Mouse (Mus musculus) liver, embryonic 14.5 days (tissue): ENCODE measurements around the gene Tefm.

Experiments
- CTCF ChIP-seq: IDR thresholded peaks from 2 replicates; pipeline ENCODE4 v1.5.1; 2016; ENCODE audit warnings: antibody characterized with exemption, low read depth, control low read depth
- EP300 ChIP-seq: IDR thresholded peaks from 2 replicates; pipeline ENCODE4 v1.6.1; 2016; ENCODE audit warnings: antibody characterized with exemption, low read depth

DNA sequence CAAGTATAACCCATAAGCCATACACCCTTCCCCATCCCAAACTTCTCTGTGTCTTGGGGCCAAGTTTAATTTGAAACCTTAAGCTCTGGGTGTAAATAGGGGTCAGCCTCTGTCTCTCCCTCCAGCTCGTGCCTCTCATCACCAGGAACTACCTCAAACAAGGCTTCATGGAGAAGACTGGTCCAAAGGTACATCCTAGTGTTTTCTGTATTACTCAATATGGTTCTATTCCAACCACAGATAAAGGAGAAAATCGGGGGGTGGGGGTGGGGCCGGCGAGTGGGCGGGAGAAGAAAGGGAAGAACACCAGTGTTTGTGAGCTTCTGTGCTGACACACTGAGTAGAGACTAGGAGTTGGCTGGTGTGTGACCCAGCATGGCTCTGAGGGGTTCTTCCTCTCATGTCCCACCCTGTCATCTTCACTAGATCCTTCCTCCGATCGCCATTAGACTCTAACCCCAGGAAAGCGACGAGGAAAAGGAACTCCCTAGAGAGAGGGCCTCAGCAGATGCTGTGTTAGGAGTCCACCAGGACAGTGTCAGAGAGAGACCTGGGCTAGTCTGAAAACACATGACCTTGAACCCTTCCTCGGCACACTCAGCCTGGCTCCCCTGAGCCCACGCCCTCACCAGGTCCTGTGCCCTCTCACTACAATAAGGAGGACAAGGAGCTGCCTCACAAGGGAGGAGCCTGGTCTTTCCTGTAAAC lies 32.1 kb upstream of the Tefm start:
- TF ChIP-seq CTCF (no peak), EP300 (no peak)
